Mouse (Mus musculus) cortical plate, adult 2 months (tissue): ENCODE data around the gene Slc25a29. TPM values are rescaled to one million over a fixed set of nuclear protein-coding genes. Genes with fewer than 3 reads are reported as not detected.
"Not testable (repeated sequence)": the region's sequence is repeated elsewhere in the genome, so short reads cannot be mapped to it uniquely, and the experiment has no call there.

Experiments used
- H3K27ac ChIP-seq: fragments of 200-500 bp; 2 replicates; pipeline ENCODE4 v1.5.1; 2012; ENCODE audit warnings: low read length, control low read depth, inconsistent platforms; ENCODE audit not compliant: insufficient read depth
- H3K4me1 ChIP-seq: fragments of 200-500 bp; 2 replicates; pipeline ENCODE4 v1.6.1; 2011; ENCODE audit warnings: low read length; ENCODE audit not compliant: control insufficient read depth, insufficient read depth
- H3K4me3 ChIP-seq: fragments of 200-500 bp; 2 replicates; pipeline ENCODE4 v1.5.1; 2011; ENCODE audit warnings: mild to moderate bottlenecking, low read length, control low read depth; ENCODE audit not compliant: insufficient read depth
- CTCF ChIP-seq: fragments of 200-500 bp; IDR thresholded peaks from 2 replicates; pipeline ENCODE4 v1.5.1; 2011; ENCODE audit warnings: mild to moderate bottlenecking, control low read depth, low read length; ENCODE audit not compliant: insufficient read depth; ENCODE audit errors: extremely low read depth
- POLR2A ChIP-seq: fragments of 200-500 bp; IDR thresholded peaks from 2 replicates; pipeline ENCODE4 v1.6.1; 2011; ENCODE audit warnings: mild to moderate bottlenecking, low read length, control low read depth; ENCODE audit not compliant: insufficient read depth; ENCODE audit errors: extremely low read depth
- polyA plus RNA-seq: library from polyadenylated mRNA; depleted of rRNA; stranded (reverse); fragments of >200 nt; gene quantifications from 2 replicates; pipeline ENCODE4 v1.2.3, GENCODE M21; 2012

Gene Slc25a29
- polyA plus RNA-seq, 1 experiment: 17.4 TPM

GRCm38 (mm10) chr12:108857109-108857508 lies 21.4 kb upstream of the Slc25a29 start:
- TF ChIP-seq CTCF (no peak), POLR2A (no peak)
- no peaks in the 10 kb centered on the region for H3K4me1 ChIP-seq
- no peak overlapping the region for H3K4me3 ChIP-seq

GRCm38 (mm10) chr12:108856186-108856585 lies 20.5 kb upstream of the Slc25a29 start:
- TF ChIP-seq CTCF: no peak
- no peak for TF ChIP-seq POLR2A
- Histone ChIP-seq H3K27ac (no peak overlapping the region), H3K4me1 (no peaks in the 10 kb centered on the region), H3K4me3 (no peak overlapping the region)

More at GRCm38 (mm10) chr12:108857109-108857508, 21.4 kb upstream of the Slc25a29 start:
- no peak overlapping the region for H3K27ac ChIP-seq

- Histone ChIP-seq H3K4me3 (no peak overlapping the region), H3K27ac (no peak overlapping the region), H3K4me1 (no peaks in the 10 kb centered on the region)
- TF ChIP-seq CTCF (no peak), POLR2A (no peak)
These were observed 19.4 kb upstream of the Slc25a29 start for GRCm38 (mm10) chr12:108855081-108855480.

- TF ChIP-seq POLR2A (no peak), CTCF (no peak)
- Histone ChIP-seq H3K4me3 (no peak overlapping the region), H3K4me1 (no peaks in the 10 kb centered on the region), H3K27ac (no peak overlapping the region)
These were observed 17.1 kb upstream of the Slc25a29 start for GRCm38 (mm10) chr12:108852822-108853221.

- no peak for TF ChIP-seq POLR2A
- TF ChIP-seq CTCF: no peak
- H3K4me3 ChIP-seq: no peak overlapping the region
- no peaks in the 10 kb centered on the region for H3K4me1 ChIP-seq
- no peak overlapping the region for H3K27ac ChIP-seq
These were observed 15.2 kb upstream of the Slc25a29 start for GRCm38 (mm10) chr12:108850886-108851285.

- H3K4me1 ChIP-seq: no peaks in the 10 kb centered on the region
- H3K27ac ChIP-seq: no peak overlapping the region
- H3K4me3 ChIP-seq: no peak overlapping the region
- TF ChIP-seq POLR2A (no peak), CTCF (no peak)
These were observed 14.4 kb upstream of the Slc25a29 start for GRCm38 (mm10) chr12:108850129-108850528.

GRCm38 (mm10) chr12:108849488-108850022 lies 13.9 kb upstream of the Slc25a29 start:
- H3K4me1 ChIP-seq: no peaks in the 10 kb centered on the region
- H3K4me3 ChIP-seq: no peak overlapping the region
- no peak overlapping the region for H3K27ac ChIP-seq
- TF ChIP-seq CTCF (no peak), POLR2A (no peak)

DNA sequence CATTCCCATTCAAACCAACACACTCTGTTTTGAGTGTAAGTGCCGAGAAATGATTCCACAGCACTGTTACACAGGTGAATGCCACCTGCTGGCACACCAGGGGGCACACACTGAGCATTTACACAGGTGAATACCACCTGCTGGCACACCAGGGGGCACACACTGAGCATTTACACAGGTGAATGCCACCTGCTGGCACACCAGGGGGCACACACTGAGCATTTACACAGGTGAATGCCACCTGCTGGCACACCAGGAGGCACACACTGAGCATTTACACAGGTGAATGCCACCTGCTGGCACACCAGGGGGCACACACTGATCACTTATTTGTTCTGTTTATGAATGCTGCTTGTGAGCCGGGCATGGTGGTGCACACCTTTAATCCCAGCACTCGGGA lies 12.3 kb upstream of the Slc25a29 start:
- not testable (repeated sequence) for H3K4me1 ChIP-seq, H3K4me3 ChIP-seq, H3K27ac ChIP-seq

DNA sequence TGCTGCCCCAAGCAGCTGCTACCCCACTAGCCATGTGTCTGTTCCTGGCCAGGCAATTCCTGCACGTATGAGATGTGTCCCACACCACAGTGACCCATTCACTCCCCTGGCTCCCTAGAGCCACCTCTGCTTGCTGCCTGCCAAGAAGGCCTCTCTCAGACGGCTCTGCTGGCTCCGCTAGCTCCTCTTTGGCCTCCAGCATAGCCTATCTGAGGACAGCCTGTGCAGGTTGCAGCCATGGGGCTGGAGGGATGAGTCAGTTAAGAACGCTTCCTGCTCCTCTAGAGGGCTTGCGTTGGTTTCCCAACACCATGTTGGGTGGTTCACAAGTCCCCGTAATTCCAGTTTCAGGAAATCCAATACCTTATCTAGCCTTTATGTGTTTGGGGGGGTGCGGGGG lies 7.0 kb upstream of the Slc25a29 start:
- TF ChIP-seq POLR2A (no peak), CTCF (no peak)
- Histone ChIP-seq H3K4me1 (peaks cover 2% of the 10 kb centered on the region; the same call in 1 of the 2 replicates), H3K27ac (no peak overlapping the region), H3K4me3 (no peak overlapping the region)

- peaks cover 11% of the 10 kb centered on the region; the same call in 1 of the 2 replicates for H3K4me1 ChIP-seq
- no peak overlapping the region for H3K27ac ChIP-seq
- no peak overlapping the region for H3K4me3 ChIP-seq
- TF ChIP-seq POLR2A (no peak), CTCF (no peak)
These were observed 5.5 kb upstream of the Slc25a29 start for GRCm38 (mm10) chr12:108841181-108841580.

GRCm38 (mm10) chr12:108836722-108837121 lies 1.0 kb upstream of the Slc25a29 start:
- peaks cover 25% of the 10 kb centered on the region for H3K4me1 ChIP-seq
- peak overlapping the region; percentile 61 for H3K4me3 ChIP-seq
- no peak overlapping the region for H3K27ac ChIP-seq
- TF ChIP-seq POLR2A (no peak), CTCF (no peak)
